Mouse (Mus musculus) liver, embryonic 14 days (tissue): ENCODE measurements around the gene Gm3854. TPM values are rescaled to one million over a fixed set of nuclear protein-coding genes. Genes with fewer than 3 reads are reported as not detected.

Source experiments
- polyA plus RNA-seq: library from polyadenylated mRNA; depleted of rRNA; stranded (reverse); fragments of >200 nt; gene quantifications from 2 replicates; pipeline ENCODE4 v1.2.3, GENCODE M21; 2012; rRNA removed

Gm3854 gene
- 0.17 and 0.20 TPM in 2 replicates for polyA plus RNA-seq

DNA sequence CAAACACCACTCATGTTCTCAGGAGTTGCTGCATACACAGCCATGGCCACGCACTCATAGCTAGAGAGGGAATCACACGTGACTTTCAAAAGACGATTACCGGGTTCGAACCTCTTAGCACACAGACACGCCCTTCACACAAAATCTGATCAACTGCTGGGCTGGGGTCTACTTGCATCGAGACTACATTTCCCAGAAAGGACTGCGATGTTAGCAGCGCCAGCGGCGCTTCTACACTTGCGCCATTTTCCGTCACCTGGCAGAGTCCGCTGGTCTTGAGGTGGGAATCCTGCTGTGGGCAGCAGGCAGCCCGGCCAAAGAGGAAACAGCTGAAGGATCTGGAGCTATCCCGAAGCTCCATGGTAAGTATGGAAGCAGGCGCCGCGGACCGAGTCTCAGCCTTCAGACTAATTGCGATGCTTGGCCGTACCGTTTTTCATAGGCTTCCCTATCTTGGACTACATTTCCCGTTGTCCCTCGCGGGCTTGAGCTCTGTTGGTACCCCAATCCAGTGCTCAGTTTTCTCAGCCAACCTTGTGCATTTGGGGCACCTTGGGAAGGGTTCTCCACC lies at the start of gene Gm3854:
Gm3854 (plus strand) TSS at position 259 of the 571 bp plus-strand sequence.

DNA sequence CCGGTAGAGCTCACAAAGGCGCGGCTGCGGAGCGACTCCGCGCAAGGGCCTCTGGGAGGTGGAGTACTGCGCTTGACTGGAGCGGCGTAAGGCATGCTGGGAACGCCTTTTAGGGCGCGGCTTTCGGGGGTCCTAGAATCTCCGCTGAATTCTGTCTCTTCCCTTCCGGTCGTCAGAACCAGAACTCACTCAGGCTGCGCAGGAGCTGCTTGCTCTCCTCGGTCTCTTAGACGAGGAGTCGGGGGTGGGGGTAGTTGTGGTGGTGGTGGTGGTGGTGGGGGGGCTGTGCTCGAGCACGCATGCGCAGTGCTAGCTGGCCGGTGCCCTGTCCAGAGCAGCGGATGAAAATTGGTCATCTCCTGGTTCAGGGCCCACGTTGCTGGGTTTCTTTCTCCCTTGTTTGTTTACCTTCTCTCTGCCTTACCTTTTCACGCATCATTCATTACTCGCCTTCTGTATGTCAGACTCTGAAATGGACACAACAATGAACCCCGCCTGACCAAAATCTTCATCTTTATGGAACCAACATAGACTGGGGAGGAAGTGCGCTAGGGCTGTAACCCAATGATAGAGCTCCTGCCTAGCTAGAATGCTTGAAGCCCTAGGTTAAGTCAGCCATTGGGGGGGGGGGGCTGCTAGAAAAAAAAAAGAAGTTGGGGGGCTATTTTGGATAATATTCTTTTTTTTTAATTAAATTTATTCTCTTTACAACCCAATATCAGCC lies 12.2 kb upstream of the Gm3854 start, which contains the start of gene Zfp583:
Zfp583 (minus strand) TSS at position 53 of the 724 bp plus-strand sequence.

GRCm38 (mm10) chr7:6363047-6363488 lies 19.5 kb downstream of the Gm3854 start, which contains the start of gene Zfp78:
Gene Zfp78 (plus strand): TSS chr7:6363280.

GRCm38 (mm10) chr7:6383044-6383455 lies 39.5 kb downstream of the Gm3854 start, which contains the start of gene Zfp28:
Gene Zfp28 (plus strand): TSS chr7:6383295.

GRCm38 (mm10) chr7:6397996-6398975 lies 54.7 kb downstream of the Gm3854 start, which contains the start of gene Smim17:
Gene Smim17 (plus strand): TSS chr7:6398715.

Other genes with a start within 250 kb of the Gm3854 start
- gene Zfp787, start 187.8 kb upstream of the Gm3854 start, polyA plus RNA-seq = 11.7 and 12.9 TPM in 2 replicates
- gene Zfp444, start 171.5 kb upstream of the Gm3854 start, polyA plus RNA-seq = 9.4 and 10.4 TPM in 2 replicates
- gene Galp, start 146.7 kb upstream of the Gm3854 start, polyA plus RNA-seq = not detected in 2 replicates
- gene Zscan5b, start 121.5 kb upstream of the Gm3854 start, polyA plus RNA-seq = not detected in 2 replicates
- not detected in 2 replicates for gene Epp13, start 91.0 kb upstream of the Gm3854 start, polyA plus RNA-seq
- gene Zfp667, start 57.2 kb upstream of the Gm3854 start, polyA plus RNA-seq = 2.5 and 2.8 TPM in 2 replicates
- 0.62 and 0.70 TPM in 2 replicates for gene Zfp583, start 12.5 kb upstream of the Gm3854 start, polyA plus RNA-seq
- 0.52 and 0.76 TPM in 2 replicates for gene Zfp78, start 19.5 kb downstream of the Gm3854 start, polyA plus RNA-seq
- 0.78 and 1.0 TPM in 2 replicates for gene Zfp28, start 39.5 kb downstream of the Gm3854 start, polyA plus RNA-seq
- gene Smim17, start 55.0 kb downstream of the Gm3854 start, polyA plus RNA-seq = 0.11 TPM in 1 of 2 replicates, not detected in the other
- gene Gm20715, start 66.5 kb downstream of the Gm3854 start, polyA plus RNA-seq = 0.01 TPM in 1 of 2 replicates, not detected in the other
- gene Olfr1344, start 94.9 kb downstream of the Gm3854 start, polyA plus RNA-seq = not detected in 2 replicates
- not detected in 2 replicates for gene Olfr1336, start 112.4 kb downstream of the Gm3854 start, polyA plus RNA-seq
- not detected in 2 replicates for gene Olfr1346, start 123.3 kb downstream of the Gm3854 start, polyA plus RNA-seq
- gene Olfr5, start 143.2 kb downstream of the Gm3854 start, polyA plus RNA-seq = not detected in 2 replicates
- not detected in 2 replicates for gene Olfr1347, start 156.0 kb downstream of the Gm3854 start, polyA plus RNA-seq
- gene Olfr1348, start 165.0 kb downstream of the Gm3854 start, polyA plus RNA-seq = not detected in 2 replicates
- gene Olfr1349, start 179.2 kb downstream of the Gm3854 start, polyA plus RNA-seq = not detected in 2 replicates
- gene Olfr1350, start 221.1 kb downstream of the Gm3854 start, polyA plus RNA-seq = not detected in 2 replicates